ENCODE assay signal across 10 mouse cellular contexts in the genomic region with DNA sequence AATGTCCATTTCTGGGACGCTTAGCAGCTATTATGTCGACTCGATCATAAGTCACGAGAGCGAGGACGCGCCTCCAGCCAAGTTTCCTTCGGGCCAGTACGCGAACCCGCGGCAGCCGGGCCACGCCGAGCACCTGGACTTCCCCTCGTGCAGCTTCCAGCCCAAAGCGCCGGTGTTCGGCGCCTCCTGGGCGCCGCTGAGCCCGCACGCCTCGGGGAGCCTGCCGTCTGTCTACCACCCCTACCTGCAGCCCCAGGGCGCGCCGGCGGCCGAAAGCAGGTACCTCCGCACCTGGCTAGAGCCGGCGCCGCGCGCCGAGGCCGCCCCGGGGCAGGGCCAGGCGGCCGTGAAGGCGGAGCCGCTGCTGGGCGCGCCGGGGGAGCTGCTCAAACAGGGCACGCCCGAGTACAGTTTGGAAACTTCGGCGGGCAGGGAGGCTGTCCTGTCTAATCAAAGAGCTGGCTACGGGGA. TPM values are rescaled to one million over a fixed set of nuclear protein-coding genes. Genes with fewer than 3 reads are reported as not detected.
DNase-seq lines count a peak whose midpoint lies in the region; ATAC-seq and TF ChIP-seq lines count a peak whose summit lies in the region.
"Had no signal": no experiment of that assay in that cellular context is flagged by ENCODE, and none has a peak within 500 bp of the region (broad histone marks: within the 10 kb centered on the region; RNA-seq: fewer than 3 reads in every experiment).

No protein-coding gene starts in this region.

- under 1% methylated on average over 51 of the region's 52 CpGs for WGBS in hindbrain, embryonic 14.5 days
- under 1% methylated on average over 51 of the region's 52 CpGs for WGBS in limb, embryonic 13.5 days

- peak overlapping the region; percentile 23 for H3K4me3 ChIP-seq in hindbrain, embryonic 14.5 days (replicated peaks; ENCODE audit: low read length)
- peak overlapping the region; percentile 31 for H3K4me3 ChIP-seq in limb, embryonic 13.5 days
- H3K4me3 ChIP-seq in left cerebral cortex, adult 2 months = no peak overlapping the region

- no peak overlapping the region for H3K27ac ChIP-seq in hindbrain, embryonic 14.5 days
- H3K27ac ChIP-seq in limb, embryonic 13.5 days = no peak overlapping the region
- no peak overlapping the region for H3K27ac ChIP-seq in left cerebral cortex, adult 2 months
- H3K27ac ChIP-seq: liver, embryonic 14.5 days had no signal

- H3K9me3 ChIP-seq in hindbrain, embryonic 14.5 days (ENCODE audit: control insufficient read depth, low read length) = no peaks in the 10 kb centered on the region
- H3K9me3 ChIP-seq in limb, embryonic 13.5 days = no peaks in the 10 kb centered on the region

- DNase-seq in adrenal gland, adult (ENCODE audit: inconsistent age in 2 of 2, low spot score in 1 of 2) = peak; percentile 84 to 94
- DNase-seq in adrenal gland, postnatal 4 days (ENCODE audit: low spot score in 2 of 2) = no peak
- DNase-seq in 3134 (ENCODE audit: extremely low read depth, insufficient read length, low spot score) = peak; percentile 81
- DNase-seq in hindbrain, embryonic 14.5 days (ENCODE audit: low spot score) = no peak
- no peak for DNase-seq in T-cell, adult 2 months (ENCODE audit: low spot score)
- DNase-seq in left cerebral cortex, adult 2 months (ENCODE audit: extremely low spot score in 1 of 2, low spot score in 2 of 2) = no peak
- DNase-seq in layer of hippocampus, postnatal 36 days = no peak
- DNase-seq: cerebellum, postnatal 14 days had no signal

- H3K4me2 ChIP-seq in hindbrain, embryonic 14.5 days (replicated peaks) = peak overlapping the region; percentile 8
- peak overlapping the region; percentile 52 for H3K4me2 ChIP-seq in limb, embryonic 13.5 days (replicated peaks)

- H3K9ac ChIP-seq in hindbrain, embryonic 14.5 days = no peak overlapping the region
- no peak overlapping the region; the same call in 1 of the 2 replicates for H3K9ac ChIP-seq in limb, embryonic 13.5 days
- H3K9ac ChIP-seq: liver, embryonic 14.5 days had no signal

- H3K27me3 ChIP-seq in hindbrain, embryonic 14.5 days (ENCODE audit: control insufficient read depth, insufficient read depth, low read length) = peaks cover 100% of the 10 kb centered on the region
- peaks cover 99% of the 10 kb centered on the region for H3K27me3 ChIP-seq in limb, embryonic 13.5 days

- ATAC-seq in hindbrain, embryonic 14.5 days (ENCODE audit: low FRiP score) = no peak
- no peak for ATAC-seq in limb, embryonic 13.5 days (ENCODE audit: low FRiP score, low read depth)

- no peaks in the 10 kb centered on the region for H3K4me1 ChIP-seq in hindbrain, embryonic 14.5 days (replicated peaks; ENCODE audit: control insufficient read depth, insufficient read depth, low read length)
- H3K4me1 ChIP-seq in limb, embryonic 13.5 days = peaks cover 24% of the 10 kb centered on the region

- intact Hi-C loops in left cerebral cortex, adult 2 months (cut with DNase I) = no loop called here

- no peak for TF ChIP-seq CTCF in left cerebral cortex, adult 2 months (IDR thresholded peaks at IDR 0.05)

- H3K36me3 ChIP-seq in hindbrain, embryonic 14.5 days (replicated peaks; ENCODE audit: control insufficient read depth, insufficient read depth) = no peaks in the 10 kb centered on the region
- no peaks in the 10 kb centered on the region for H3K36me3 ChIP-seq in limb, embryonic 13.5 days

RNA-seq across cellular contexts. Expression of gene Hoxb9, which starts 0.3 kb away (rescaled TPM):
- 10 to 100 TPM; 86.0 to 93.6 TPM for total RNA-seq in adrenal gland, postnatal 4 days (2021)
- polyA plus RNA-seq in hindbrain, embryonic 14.5 days (2014; fragmentation: Nextera tagmentation; extraction: Ambion mirVana) = 10.7 and 22.4 TPM in 2 replicates
- 1.1 and 1.3 TPM in 2 replicates for polyA plus RNA-seq in limb, embryonic 13.5 days (2015; fragmentation: Nextera tagmentation; extraction: Ambion mirVana)
- total RNA-seq in left cerebral cortex, adult 2 months (2021) = not detected
- total RNA-seq in layer of hippocampus, postnatal 36 days (2021) = not detected

RNA-seq across cellular contexts. Expression of gene Hoxb8, which starts 10.1 kb away (rescaled TPM):
- total RNA-seq in adrenal gland, postnatal 4 days (2021) = 10 to 100 TPM; 58.4 to 61.2 TPM
- 41.2 and 50.6 TPM in 2 replicates for polyA plus RNA-seq in hindbrain, embryonic 14.5 days (2014; fragmentation: Nextera tagmentation; extraction: Ambion mirVana)
- 0.17 and 0.32 TPM in 2 replicates for polyA plus RNA-seq in limb, embryonic 13.5 days (2015; fragmentation: Nextera tagmentation; extraction: Ambion mirVana)
- not detected for total RNA-seq in left cerebral cortex, adult 2 months (2021)
- not detected for total RNA-seq in layer of hippocampus, postnatal 36 days (2021)

RNA-seq across cellular contexts. Expression of gene Hoxb7, which starts 14.8 kb away (rescaled TPM):
- total RNA-seq in adrenal gland, postnatal 4 days (2021) = 10 to 100 TPM; 39.4 to 49.8 TPM
- polyA plus RNA-seq in hindbrain, embryonic 14.5 days (2014; fragmentation: Nextera tagmentation; extraction: Ambion mirVana) = 40.8 and 45.6 TPM in 2 replicates
- polyA plus RNA-seq in limb, embryonic 13.5 days (2015; fragmentation: Nextera tagmentation; extraction: Ambion mirVana) = 2.0 and 2.2 TPM in 2 replicates
- total RNA-seq in left cerebral cortex, adult 2 months (2021) = not detected
- total RNA-seq in layer of hippocampus, postnatal 36 days (2021) = not detected

RNA-seq across cellular contexts. Expression of gene Hoxb6, which starts 20.7 kb away (rescaled TPM):
- 10 to 100 TPM; 43.6 to 47.9 TPM for total RNA-seq in adrenal gland, postnatal 4 days (2021)
- polyA plus RNA-seq in hindbrain, embryonic 14.5 days (2014; fragmentation: Nextera tagmentation; extraction: Ambion mirVana) = 71.4 and 90.1 TPM in 2 replicates
- polyA plus RNA-seq in limb, embryonic 13.5 days (2015; fragmentation: Nextera tagmentation; extraction: Ambion mirVana) = 0.59 and 1.4 TPM in 2 replicates
- not detected for total RNA-seq in left cerebral cortex, adult 2 months (2021)
- not detected for total RNA-seq in layer of hippocampus, postnatal 36 days (2021)

RNA-seq across cellular contexts. Expression of gene Hoxb5, which starts 31.6 kb away (rescaled TPM):
- 10 to 100 TPM; 26.5 to 27.8 TPM for total RNA-seq in adrenal gland, postnatal 4 days (2021)
- polyA plus RNA-seq in hindbrain, embryonic 14.5 days (2014; fragmentation: Nextera tagmentation; extraction: Ambion mirVana) = 140 and 157 TPM in 2 replicates
- 0.97 and 1.5 TPM in 2 replicates for polyA plus RNA-seq in limb, embryonic 13.5 days (2015; fragmentation: Nextera tagmentation; extraction: Ambion mirVana)
- total RNA-seq in left cerebral cortex, adult 2 months (2021) = not detected
- total RNA-seq in layer of hippocampus, postnatal 36 days (2021) = not detected

Comparison
In these comparisons a context has a peak if more than half of its experiments do, and no peak if none do; other contexts are left out.
1. DNase-seq: peak in adrenal gland, adult (2 of 2) and 3134 (single experiment); none in adrenal gland, postnatal 4 days (0 of 2), hindbrain, embryonic 14.5 days (single experiment), T-cell, adult 2 months (single experiment), left cerebral cortex, adult 2 months (0 of 2) and layer of hippocampus, postnatal 36 days (0 of 2).
2. RNA of gene Hoxb9, which starts 0.3 kb away (total RNA-seq): 86.0 to 93.6 TPM in adrenal gland, postnatal 4 days; not detected in left cerebral cortex, adult 2 months and not detected in layer of hippocampus, postnatal 36 days; every median in the first group is over 10 times any median in the second.
3. RNA of gene Hoxb8, which starts 10.1 kb away (total RNA-seq): 58.4 to 61.2 TPM in adrenal gland, postnatal 4 days; not detected in left cerebral cortex, adult 2 months and not detected in layer of hippocampus, postnatal 36 days; every median in the first group is over 10 times any median in the second.
4. RNA of gene Hoxb7, which starts 14.8 kb away (total RNA-seq): 39.4 to 49.8 TPM in adrenal gland, postnatal 4 days; not detected in layer of hippocampus, postnatal 36 days and not detected in left cerebral cortex, adult 2 months; every median in the first group is over 10 times any median in the second.